Mouse (Mus musculus) kidney, adult 2 months (tissue): ENCODE measurements around the gene Irak2. TPM values are rescaled to one million over a fixed set of nuclear protein-coding genes. Genes with fewer than 3 reads are reported as not detected.
A peak's percentile ranks its signal among the peaks of the same experiment; 100 is the strongest.

Experiments used
- DNase-seq: peaks from one replicate; pipeline ENCODE4 v3.0.0; 2021
- H3K27ac ChIP-seq: fragments of 200-500 bp; 2 replicates; pipeline ENCODE4 v1.5.1; 2012; ENCODE audit warnings: low read depth, low read length, control low read depth, inconsistent platforms; ENCODE audit not compliant: insufficient read depth
- H3K27me3 ChIP-seq: fragments of 200-500 bp; replicated peaks from 2 replicates; pipeline ENCODE4 v1.6.1; 2012; ENCODE audit warnings: mild to moderate bottlenecking, moderate library complexity, low read length, inconsistent platforms; ENCODE audit not compliant: control insufficient read depth, insufficient read depth
- H3K36me3 ChIP-seq: fragments of 200-500 bp; 2 replicates; pipeline ENCODE4 v1.6.1; 2012; ENCODE audit warnings: mild to moderate bottlenecking, moderate library complexity, low read length, inconsistent platforms; ENCODE audit not compliant: control insufficient read depth, insufficient read depth
- H3K4me1 ChIP-seq: fragments of 200-500 bp; 2 replicates; pipeline ENCODE4 v1.6.1; 2011; ENCODE audit warnings: low read length; ENCODE audit not compliant: control insufficient read depth, insufficient read depth
- H3K4me3 ChIP-seq: fragments of 200-500 bp; 2 replicates; pipeline ENCODE4 v1.5.1; 2011; ENCODE audit warnings: mild to moderate bottlenecking, low read depth, low read length, control low read depth; ENCODE audit not compliant: insufficient read depth
- CTCF ChIP-seq: fragments of 200-500 bp; conservative IDR thresholded peaks from 2 replicates; pipeline ENCODE4 v1.5.1; 2011; ENCODE audit warnings: low read depth, mild to moderate bottlenecking, control low read depth, low read length, moderate library complexity, mixed read lengths; ENCODE audit not compliant: insufficient read depth, insufficient read length
- POLR2A ChIP-seq: fragments of 200-500 bp; IDR thresholded peaks from one replicate; pipeline ENCODE4 v1.6.1; 2011; ENCODE audit warnings: low read depth, low read length, control low read depth
- WGBS: fragments of 180-500 bp; shearing (Covaris S2); methylation state at CpG from one replicate; pipeline ENCODE4 v1.1.7; 2018; 5-methylcytosine and 5-hydroxymethylcytosine counted together
- polyA plus RNA-seq: library from polyadenylated mRNA; depleted of rRNA; stranded (reverse); fragments of >200 nt; gene quantifications from 2 replicates; pipeline ENCODE4 v1.2.3, GENCODE M21; 2012

The Irak2 gene
- polyA plus RNA-seq, 1 experiment = 53.8 TPM

DNA sequence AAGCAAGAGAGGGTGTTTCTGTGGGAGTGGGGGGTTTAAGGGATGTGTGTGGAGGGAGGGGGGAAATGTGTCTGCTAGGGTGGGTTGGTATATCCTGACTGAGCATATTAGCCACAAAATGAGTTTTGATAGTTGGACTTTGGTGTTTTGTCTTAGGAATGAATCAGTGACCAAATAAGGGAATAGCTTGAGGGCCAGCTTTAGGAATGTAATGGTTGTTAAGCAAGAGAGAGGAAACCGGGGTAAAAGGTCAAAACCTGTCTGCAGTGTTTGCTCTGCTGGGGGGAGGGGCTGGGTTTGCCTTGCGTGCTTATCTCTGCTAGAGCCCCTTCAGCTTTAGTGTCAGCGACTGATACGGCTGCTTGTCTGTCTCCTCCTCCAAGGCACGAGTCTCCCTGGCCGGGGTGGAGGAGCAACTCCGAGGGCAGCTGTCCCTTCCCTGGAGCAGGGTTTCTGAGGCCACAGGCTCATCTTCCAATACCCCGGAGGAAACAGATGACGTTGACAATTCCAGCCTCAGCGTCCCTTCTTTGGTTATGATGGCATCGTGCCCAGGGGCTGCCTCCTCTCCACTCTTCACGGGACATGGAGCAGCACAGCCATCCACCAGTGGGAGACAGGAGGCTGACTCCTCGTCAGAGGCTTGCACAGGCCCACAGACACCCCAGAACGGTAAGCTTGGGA is 52.3 kb downstream of the Irak2 start:
- Histone ChIP-seq H3K36me3 (no peaks in the 10 kb centered on the region), H3K27me3 (no peaks in the 10 kb centered on the region), H3K4me1 (peaks cover 16% of the 10 kb centered on the region), H3K27ac (peak overlapping the region; percentile 98), H3K4me3 (peak overlapping the region; percentile 41)
- TF ChIP-seq CTCF (no peak), POLR2A (no peak)
- WGBS = 4% methylated on average over 14 of the region's 14 CpGs
- peak; percentile 95 for DNase-seq

GRCm38 (mm10) chr6:113691084-113691462 is 52.8 kb downstream of the Irak2 start:
- H3K4me3 ChIP-seq = peak overlapping the region; percentile 41
- H3K27ac ChIP-seq = peak overlapping the region; percentile 98
- TF ChIP-seq CTCF (no peak), POLR2A (no peak)
- DNase-seq = no peak
- peaks cover 20% of the 10 kb centered on the region for H3K4me1 ChIP-seq
- no peaks in the 10 kb centered on the region for H3K36me3 ChIP-seq
- 54% methylated on average over 4 of the region's 4 CpGs for WGBS
- H3K27me3 ChIP-seq = no peaks in the 10 kb centered on the region

DNA sequence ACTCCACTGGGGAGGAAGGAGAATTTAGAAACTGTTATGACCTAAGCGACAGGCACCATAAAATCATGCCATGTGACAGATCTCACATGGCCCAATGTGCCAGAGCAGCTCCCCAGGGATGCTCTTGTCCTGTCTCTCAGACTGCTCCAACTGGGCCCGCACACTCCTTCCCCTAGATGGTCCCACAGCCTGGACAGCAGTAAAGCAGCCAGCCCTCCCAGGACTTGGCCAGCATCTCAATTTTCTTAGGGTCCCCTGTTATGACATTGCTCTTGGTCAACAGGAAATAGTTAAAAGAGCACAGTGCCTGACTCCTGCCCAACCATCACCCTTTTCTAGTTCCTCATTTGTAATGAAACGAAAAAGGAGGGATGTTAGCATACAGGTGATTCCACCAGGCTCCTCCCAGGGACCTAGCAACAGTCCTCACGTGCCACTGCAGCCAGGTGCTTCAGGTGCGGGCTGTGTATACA is 54.4 kb downstream of the Irak2 start:
- TF ChIP-seq POLR2A (no peak), CTCF (no peak)
- no peaks in the 10 kb centered on the region for H3K27me3 ChIP-seq
- peak; percentile 50 for DNase-seq
- no peaks in the 10 kb centered on the region for H3K36me3 ChIP-seq
- H3K27ac ChIP-seq = no peak overlapping the region; the same call in 1 of the 2 replicates
- H3K4me1 ChIP-seq = peaks cover 24% of the 10 kb centered on the region
- 68% methylated on average over 5 of the region's 5 CpGs for WGBS
- no peak overlapping the region for H3K4me3 ChIP-seq

GRCm38 (mm10) chr6:113693377-113693776 is 55.1 kb downstream of the Irak2 start:
- H3K27me3 ChIP-seq = no peaks in the 10 kb centered on the region
- H3K4me3 ChIP-seq = no peak overlapping the region
- H3K36me3 ChIP-seq = no peaks in the 10 kb centered on the region
- 79% methylated on average over 5 of the region's 5 CpGs for WGBS
- H3K27ac ChIP-seq = no peak overlapping the region
- no peak for TF ChIP-seq POLR2A
- no peak for TF ChIP-seq CTCF
- no peak for DNase-seq
- peaks cover 24% of the 10 kb centered on the region for H3K4me1 ChIP-seq

- WGBS = 50% methylated on average over 1 of the region's 1 CpGs
- TF ChIP-seq CTCF (no peak), POLR2A (no peak)
- H3K36me3 ChIP-seq = no peaks in the 10 kb centered on the region
- no peak overlapping the region for H3K4me3 ChIP-seq
- no peaks in the 10 kb centered on the region for H3K27me3 ChIP-seq
- no peak overlapping the region for H3K27ac ChIP-seq
- H3K4me1 ChIP-seq = peaks cover 22% of the 10 kb centered on the region
- DNase-seq = no peak
These were observed 56.9 kb downstream of the Irak2 start for GRCm38 (mm10) chr6:113695203-113695602.

DNA sequence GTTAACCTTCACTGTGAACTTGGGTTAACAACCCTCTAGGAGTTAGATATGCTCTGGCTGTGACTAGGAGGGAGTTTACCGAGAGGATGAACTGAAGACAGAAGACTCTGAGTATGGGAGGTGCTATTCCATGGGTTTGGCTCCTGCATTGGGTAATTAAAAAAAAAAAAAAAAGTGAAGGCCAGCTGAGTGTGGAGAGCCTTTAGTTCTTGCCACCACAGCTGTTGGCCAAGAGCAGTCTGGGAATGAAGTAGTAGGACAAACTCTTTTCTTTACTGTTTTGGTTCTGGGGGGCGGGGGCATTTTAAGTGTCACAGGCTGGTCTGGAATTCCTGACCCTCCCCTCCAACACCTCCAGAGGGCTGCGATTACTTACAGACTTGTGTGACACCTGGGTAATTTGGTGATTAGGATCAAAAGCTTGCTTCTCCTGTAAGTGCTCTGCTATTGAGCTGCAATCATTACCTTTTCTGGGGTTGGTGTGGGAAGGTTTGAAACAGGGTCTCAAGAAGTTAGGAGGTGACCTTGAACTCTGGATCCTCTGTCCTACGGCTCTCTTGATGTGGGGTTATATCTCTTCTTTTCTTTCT is 57.6 kb downstream of the Irak2 start:
- TF ChIP-seq POLR2A (no peak), CTCF (no peak)
- DNase-seq = peak; percentile 39
- Histone ChIP-seq H3K4me1 (peaks cover 18% of the 10 kb centered on the region), H3K36me3 (no peaks in the 10 kb centered on the region), H3K4me3 (no peak overlapping the region), H3K27ac (peak overlapping the region; percentile 93), H3K27me3 (no peaks in the 10 kb centered on the region)
- 42% methylated on average over 4 of the region's 4 CpGs for WGBS

GRCm38 (mm10) chr6:113696582-113697221 is 58.4 kb downstream of the Irak2 start, which contains the start of gene Tatdn2:
Gene Tatdn2 (plus strand): TSS chr6:113697050.
- WGBS = 1% methylated on average over 58 of the region's 58 CpGs
- TF ChIP-seq CTCF (0 out of 2 replicates have a peak, but pooled peaks have one; percentile 17), POLR2A (peak; percentile 57)
- peaks cover 15% of the 10 kb centered on the region for H3K4me1 ChIP-seq

More at GRCm38 (mm10) chr6:113696582-113697221, 58.4 kb downstream of the Irak2 start, which contains the start of gene Tatdn2:
- Histone ChIP-seq H3K4me3 (peak within 1 kb of the TSS; percentile 65), H3K27ac (peak within 1 kb of the TSS; percentile 93), H3K27me3 (no peaks in the 10 kb centered on the region), H3K36me3 (no peaks in the 10 kb centered on the region)
- DNase-seq = peak; percentile 99
